Mouse (Mus musculus) liver, adult 2 months (tissue): ENCODE data around the gene Map2k7. TPM values are rescaled to one million over a fixed set of nuclear protein-coding genes. Genes with fewer than 3 reads are reported as not detected.

Experiments used
- DNase-seq: peaks from one replicate; pipeline ENCODE4 v3.0.0-alpha.2; 2011; ENCODE audit warnings: low read depth, low spot score; ENCODE audit errors: extremely low read depth
- H3K27ac ChIP-seq: fragments of 200-500 bp; replicated peaks from 2 replicates; pipeline ENCODE4 v1.5.1; 2012; ENCODE audit warnings: low read depth, mild to moderate bottlenecking, control low read depth, inconsistent platforms, low read length; ENCODE audit not compliant: insufficient read depth
- H3K27me3 ChIP-seq: fragments of 200-500 bp; 2 replicates; pipeline ENCODE4 v1.6.1; 2012; ENCODE audit warnings: mild to moderate bottlenecking, moderate library complexity, low read length, inconsistent platforms; ENCODE audit not compliant: control insufficient read depth, insufficient read depth
- H3K36me3 ChIP-seq: fragments of 200-500 bp; 2 replicates; pipeline ENCODE4 v1.6.1; 2012; ENCODE audit warnings: low read length, inconsistent platforms; ENCODE audit not compliant: control insufficient read depth, insufficient read depth
- H3K4me1 ChIP-seq: fragments of 200-500 bp; 2 replicates; pipeline ENCODE4 v1.6.1; 2011; ENCODE audit warnings: low read length; ENCODE audit not compliant: control insufficient read depth, insufficient read depth
- H3K4me3 ChIP-seq: fragments of 200-500 bp; 2 replicates; pipeline ENCODE4 v1.5.1; 2011; ENCODE audit warnings: low read depth, mild to moderate bottlenecking, control low read depth, low read length, moderate library complexity; ENCODE audit not compliant: insufficient read depth
- H3K79me2 ChIP-seq: fragments of 200-500 bp; 2 replicates; pipeline ENCODE4 v1.6.1; 2012; ENCODE audit warnings: inconsistent platforms, mild to moderate bottlenecking, low read length, moderate library complexity; ENCODE audit not compliant: control insufficient read depth, insufficient read depth
- H3K9ac ChIP-seq: fragments of 200-500 bp; 2 replicates; pipeline ENCODE4 v1.6.1; 2012; ENCODE audit warnings: low read depth, mild to moderate bottlenecking, control low read depth, inconsistent platforms, low read length
- CTCF ChIP-seq: fragments of 200-500 bp; IDR thresholded peaks from 2 replicates; pipeline ENCODE4 v1.5.1; 2011; ENCODE audit warnings: low read depth, low read length, control low read depth
- POLR2A ChIP-seq: fragments of 200-500 bp; IDR thresholded peaks from 2 replicates; pipeline ENCODE4 v1.6.1; 2011; ENCODE audit warnings: low read length, control low read depth; ENCODE audit not compliant: insufficient read depth; ENCODE audit errors: extremely low read depth
- WGBS: fragments of 180-500 bp; shearing (Covaris S2); methylation state at CpG from one replicate; pipeline ENCODE4 v1.1.7; 2018; 5-methylcytosine and 5-hydroxymethylcytosine counted together
- polyA plus RNA-seq: library from polyadenylated mRNA; depleted of rRNA; stranded (reverse); fragments of >200 nt; gene quantifications from 2 replicates; pipeline ENCODE4 v1.2.3, GENCODE M21; 2012
- total RNA-seq: library from RNA; depleted of rRNA; stranded (reverse); fragments of >200 nt; gene quantifications from 2 replicates; pipeline ENCODE4 v1.2.3, GENCODE M21; 2014

The Map2k7 gene
- total and polyA plus RNA-seq, 2 experiments, result 9.5 to 26.1 TPM

GRCm38 (mm10) chr8:4222059-4222458, 16.5 kb upstream of the Map2k7 start:
- H3K27ac ChIP-seq, result no peak overlapping the region
- H3K4me1 ChIP-seq, result no peaks in the 10 kb centered on the region
- DNase-seq, result no peak
- no peak overlapping the region for H3K9ac ChIP-seq
- no peaks in the 10 kb centered on the region for H3K79me2 ChIP-seq
- H3K4me3 ChIP-seq, result no peak overlapping the region
- TF ChIP-seq CTCF (no peak), POLR2A (no peak)
- no peaks in the 10 kb centered on the region for H3K36me3 ChIP-seq
- H3K27me3 ChIP-seq, result peaks cover 2% of the 10 kb centered on the region

- Histone ChIP-seq H3K27ac (no peak overlapping the region), H3K4me1 (no peaks in the 10 kb centered on the region), H3K36me3 (no peaks in the 10 kb centered on the region), H3K4me3 (no peak overlapping the region), H3K79me2 (no peaks in the 10 kb centered on the region), H3K27me3 (no peaks in the 10 kb centered on the region), H3K9ac (no peak overlapping the region)
- no peak for DNase-seq
- no peak for TF ChIP-seq CTCF
- no peak for TF ChIP-seq POLR2A
- 53% methylated on average over 4 of the region's 4 CpGs for WGBS
These were observed 12.2 kb upstream of the Map2k7 start for GRCm38 (mm10) chr8:4226323-4226722.

GRCm38 (mm10) chr8:4226739-4227347, 11.7 kb upstream of the Map2k7 start, which contains the start of gene Lrrc8e:
Gene Lrrc8e, plus strand, starts transcription at chr8:4226827.
- Histone ChIP-seq H3K4me1 (no peaks in the 10 kb centered on the region), H3K27ac (no peak within 1 kb of the TSS), H3K79me2 (no peaks in the 10 kb centered on the region), H3K4me3 (peak within 1 kb of the TSS; percentile 19; the same call in 1 of the 2 replicates), H3K9ac (no peak within 1 kb of the TSS), H3K36me3 (no peaks in the 10 kb centered on the region), H3K27me3 (no peaks in the 10 kb centered on the region)
- no peak for DNase-seq
- no peak for TF ChIP-seq CTCF
- WGBS, result 11% methylated on average over 33 of the region's 33 CpGs

- no peaks in the 10 kb centered on the region for H3K27me3 ChIP-seq
- no peak overlapping the region for H3K9ac ChIP-seq
- H3K79me2 ChIP-seq, result no peaks in the 10 kb centered on the region
- no peaks in the 10 kb centered on the region for H3K4me1 ChIP-seq
- H3K36me3 ChIP-seq, result no peaks in the 10 kb centered on the region
- WGBS, result 98% methylated on average over 4 of the region's 4 CpGs
- H3K27ac ChIP-seq, result no peak overlapping the region
- DNase-seq, result no peak
- H3K4me3 ChIP-seq, result no peak overlapping the region
- TF ChIP-seq POLR2A (no peak), CTCF (no peak)
These were observed 10.6 kb upstream of the Map2k7 start for GRCm38 (mm10) chr8:4227919-4228318.

GRCm38 (mm10) chr8:4229784-4230183, 8.8 kb upstream of the Map2k7 start:
- 65% methylated on average over 5 of the region's 5 CpGs for WGBS
- Histone ChIP-seq H3K79me2 (no peaks in the 10 kb centered on the region), H3K27me3 (no peaks in the 10 kb centered on the region), H3K27ac (no peak overlapping the region), H3K36me3 (no peaks in the 10 kb centered on the region), H3K4me1 (no peaks in the 10 kb centered on the region), H3K9ac (no peak overlapping the region), H3K4me3 (no peak overlapping the region)
- no peak for TF ChIP-seq POLR2A
- no peak for TF ChIP-seq CTCF
- no peak for DNase-seq

GRCm38 (mm10) chr8:4230612-4231351, 7.8 kb upstream of the Map2k7 start:
- TF ChIP-seq CTCF (no peak), POLR2A (no peak)
- H3K4me1 ChIP-seq, result no peaks in the 10 kb centered on the region
- no peaks in the 10 kb centered on the region for H3K36me3 ChIP-seq
- no peak overlapping the region for H3K4me3 ChIP-seq
- no peak for DNase-seq
- H3K27me3 ChIP-seq, result no peaks in the 10 kb centered on the region
- no peak overlapping the region for H3K9ac ChIP-seq
- H3K79me2 ChIP-seq, result no peaks in the 10 kb centered on the region
- H3K27ac ChIP-seq, result no peak overlapping the region
- 69% methylated on average over 10 of the region's 10 CpGs for WGBS
